Mouse (Mus musculus): ENCODE results near the gene Sgsm1.
"Not testable (repeated sequence)": the region's sequence is repeated elsewhere in the genome, so short reads cannot be mapped to it uniquely, and the experiment has no call there.

The Sgsm1 gene

DNA sequence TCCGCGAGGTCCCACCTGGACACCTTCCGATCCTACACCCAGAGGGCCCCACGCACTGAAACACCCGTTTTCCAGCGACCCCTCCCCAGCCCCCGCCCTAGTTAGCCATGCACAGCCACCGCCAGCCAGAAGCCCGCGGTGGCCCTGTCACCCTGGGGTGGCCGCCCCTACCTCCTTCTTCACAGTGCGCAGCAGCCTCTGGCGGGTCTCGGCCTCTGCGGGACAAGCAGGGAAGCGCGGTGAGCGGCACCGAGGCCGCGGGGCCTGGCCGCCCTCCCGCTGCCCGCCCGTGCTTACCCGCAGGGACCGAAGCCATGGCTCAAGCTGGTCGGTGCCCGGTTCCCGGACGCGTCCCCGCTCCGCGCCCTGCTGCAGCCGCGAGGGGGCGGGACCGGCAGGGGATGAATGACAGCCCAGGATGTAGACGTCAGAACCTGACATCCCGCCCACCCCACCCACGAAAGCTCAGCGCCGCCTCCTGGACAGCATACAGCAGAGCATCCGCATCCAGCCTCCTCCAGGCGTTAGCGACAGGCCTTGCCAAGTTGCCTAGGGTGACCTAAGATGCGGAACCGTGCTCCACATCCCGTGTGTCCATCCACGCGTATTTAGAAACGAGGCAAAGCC, at the start of gene Sgsm1:
Gene Sgsm1, minus strand, starts transcription at position 410 of the 627 bp plus-strand sequence.
- peak; percentile 48 for DNase-seq

DNA sequence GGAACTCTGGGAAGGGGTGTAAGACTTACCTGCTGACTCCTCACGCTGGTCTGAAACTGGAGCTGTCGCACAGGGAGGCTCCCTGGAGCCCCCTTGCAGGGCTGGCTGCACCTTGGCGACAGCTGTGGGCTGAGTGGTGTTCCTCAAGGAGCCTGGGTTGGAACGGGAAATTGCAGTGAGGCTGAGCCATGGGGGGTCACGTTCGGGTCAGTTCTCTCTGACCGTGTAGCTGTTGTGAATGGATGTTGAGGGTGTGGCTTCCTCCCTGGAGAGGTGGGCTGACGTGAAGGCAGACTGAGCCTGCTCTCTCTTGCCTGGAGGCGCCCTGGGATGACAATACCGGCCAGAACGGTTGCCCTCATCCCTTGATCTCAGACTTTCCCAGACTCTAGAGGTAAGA, 48.2 kb upstream of the Sgsm1 start:
- no peak for DNase-seq

DNA sequence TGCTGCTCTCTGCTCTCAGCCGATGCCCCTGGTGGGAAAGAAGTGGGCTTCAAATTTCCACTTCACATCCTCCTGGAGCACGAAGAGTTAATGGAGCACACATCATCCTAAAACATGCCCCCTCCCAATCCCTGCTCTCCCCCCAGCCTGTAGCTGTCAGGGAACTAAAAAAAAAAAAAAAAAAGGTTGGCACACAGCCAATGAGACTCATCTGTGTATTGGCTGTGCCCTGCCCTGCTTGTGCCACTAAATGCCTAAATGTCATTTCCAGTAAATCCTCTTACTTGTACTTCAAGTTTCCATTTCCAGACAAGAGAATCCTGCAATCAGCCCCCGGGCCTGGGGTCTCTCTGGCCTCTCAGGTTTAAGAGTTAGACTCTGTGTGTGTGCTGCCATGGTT, 47.1 kb upstream of the Sgsm1 start:
- no peak for DNase-seq

DNA sequence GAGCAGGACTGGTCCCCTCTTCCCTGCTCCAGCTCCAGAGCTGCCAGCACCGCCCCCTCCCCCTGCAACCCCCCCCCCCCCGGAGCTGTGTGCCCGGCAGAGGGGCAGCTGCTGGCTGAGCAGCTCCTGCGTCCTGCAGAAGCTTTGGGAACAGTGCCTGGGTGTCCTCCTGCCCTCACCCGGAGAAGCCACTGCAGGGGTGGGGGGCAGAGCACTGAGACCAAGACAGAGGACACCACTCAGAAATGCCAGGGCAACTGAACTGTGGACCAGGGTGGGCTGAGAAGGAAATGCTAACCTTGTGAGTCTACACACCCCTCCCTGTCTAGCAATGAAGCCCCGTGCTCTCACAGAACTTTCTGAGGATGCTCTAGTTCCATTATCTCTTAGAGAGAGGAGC, 46.6 kb upstream of the Sgsm1 start, which contains the start of gene Aym1:
Gene Aym1, plus strand, starts transcription at position 109 of the 400 bp plus-strand sequence.
- no peak for DNase-seq

DNA sequence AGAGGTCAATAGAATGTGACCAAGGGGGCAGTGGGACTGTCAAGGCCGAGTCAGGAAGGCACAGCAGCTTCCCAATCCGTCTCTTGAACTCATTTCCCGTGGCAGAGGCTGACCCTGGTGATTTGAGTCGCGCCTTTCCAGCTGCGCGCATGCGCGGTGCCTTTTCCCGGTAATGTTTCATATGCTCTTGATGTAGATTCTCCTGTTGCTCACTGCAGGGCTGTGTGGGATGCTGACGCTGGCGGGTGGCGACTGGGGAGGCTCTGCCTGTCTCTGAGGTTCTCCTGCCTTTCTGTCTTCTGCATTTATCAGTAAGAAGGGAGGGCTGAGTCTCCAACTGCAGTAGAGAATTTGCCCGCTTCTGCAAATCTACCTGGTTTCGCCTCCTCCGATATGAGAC, 43.7 kb upstream of the Sgsm1 start:
- no peak for DNase-seq

DNA sequence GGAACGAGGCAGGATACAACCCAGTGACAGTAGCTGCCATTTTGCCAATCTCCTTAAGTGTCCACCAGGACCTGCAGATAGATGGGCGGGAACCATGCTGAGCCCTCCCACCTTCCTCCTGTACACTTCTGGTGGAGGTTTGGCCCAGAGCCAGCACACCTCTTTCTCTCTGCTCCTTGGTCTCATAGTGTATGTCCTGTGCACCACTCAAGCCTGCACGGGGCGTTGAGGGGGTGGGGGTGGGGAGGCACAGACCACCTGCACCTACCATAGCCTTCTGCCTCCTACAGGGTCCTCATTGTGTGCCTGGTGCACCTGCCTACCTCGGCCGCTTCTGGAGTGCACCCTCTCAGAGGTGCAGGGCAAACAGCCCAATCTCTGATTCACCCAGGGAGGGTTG, 42.0 kb upstream of the Sgsm1 start:
- no peak for DNase-seq

DNA sequence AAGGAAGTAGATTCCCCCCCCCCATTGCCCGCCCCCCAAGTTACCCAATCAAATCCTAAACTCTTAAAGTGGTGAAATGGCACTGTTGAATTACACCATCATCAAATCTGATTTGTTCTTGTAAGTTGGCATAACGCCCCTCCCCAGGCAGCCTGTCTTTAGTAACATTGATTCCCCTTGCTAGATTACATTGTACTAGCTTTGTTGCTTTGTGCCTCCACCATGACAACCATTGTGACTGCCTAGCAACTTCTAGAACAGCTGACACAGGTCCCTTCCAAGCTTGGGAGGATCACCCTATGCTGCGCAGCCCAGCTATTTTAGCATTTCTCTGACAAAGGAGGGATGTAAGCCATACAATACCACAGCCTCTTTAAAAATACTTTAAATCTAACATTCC, 41.2 kb upstream of the Sgsm1 start:
- DNase-seq, result no peak

DNA sequence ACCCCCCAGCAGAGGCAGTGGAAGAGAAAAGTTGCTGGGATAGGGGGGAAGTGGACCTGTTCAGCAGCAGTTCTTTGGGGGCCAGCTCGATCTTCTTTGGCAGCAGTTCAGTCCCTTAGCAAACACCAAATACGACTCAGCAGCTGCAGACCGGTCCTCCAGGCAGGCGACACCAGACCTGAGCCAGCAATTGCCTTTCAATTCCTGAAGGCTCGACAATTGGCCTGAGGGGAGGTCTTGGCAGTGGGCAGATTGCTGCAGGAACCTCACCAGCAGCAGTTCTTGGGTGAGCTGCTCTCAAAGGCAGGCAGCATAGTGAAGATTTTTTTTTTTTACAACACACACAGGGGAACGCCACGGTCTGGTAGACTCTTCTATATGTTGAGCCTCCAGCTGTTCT, 39.2 kb upstream of the Sgsm1 start:
- no peak for DNase-seq

DNA sequence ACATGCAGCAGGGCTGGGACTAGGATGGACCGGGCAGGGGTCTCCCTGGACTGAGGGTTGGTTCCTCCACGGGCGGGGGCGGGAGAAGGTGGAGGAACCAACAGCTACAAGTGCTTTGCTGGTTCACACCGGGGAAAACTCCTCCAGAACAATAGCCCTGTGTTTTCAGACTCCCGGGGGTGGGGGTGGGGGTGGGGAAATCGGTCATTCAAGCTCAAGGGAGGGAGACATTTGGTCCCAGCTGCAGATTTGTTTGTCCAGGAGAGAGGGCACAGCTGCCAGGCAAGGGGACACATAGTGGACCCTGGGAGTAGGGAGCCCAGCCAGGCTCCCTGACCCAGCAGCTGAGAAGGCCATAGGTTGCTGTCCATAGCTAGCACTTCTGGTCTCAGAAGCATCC, 38.6 kb upstream of the Sgsm1 start:
- no peak for DNase-seq

DNA sequence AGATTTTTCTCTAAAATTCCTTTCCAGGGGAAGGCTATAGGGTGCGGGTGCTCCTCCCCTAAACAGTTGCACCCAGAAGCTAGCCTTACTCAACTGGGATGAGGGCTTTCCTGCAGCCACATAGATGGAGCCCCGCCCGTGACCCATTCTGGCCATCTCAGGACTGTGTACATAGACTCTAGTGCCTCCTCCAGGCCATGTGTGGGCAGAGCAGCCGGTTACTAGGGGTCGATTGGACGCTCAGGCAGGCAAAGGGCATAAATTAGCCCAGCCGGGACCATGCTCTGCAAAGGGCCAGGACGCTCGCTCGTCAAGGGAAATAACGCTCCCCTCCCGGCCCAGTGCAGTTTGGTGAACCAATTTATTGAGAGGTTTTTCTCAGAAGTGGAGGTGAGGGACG, 38.0 kb upstream of the Sgsm1 start:
- no peak for DNase-seq

DNA sequence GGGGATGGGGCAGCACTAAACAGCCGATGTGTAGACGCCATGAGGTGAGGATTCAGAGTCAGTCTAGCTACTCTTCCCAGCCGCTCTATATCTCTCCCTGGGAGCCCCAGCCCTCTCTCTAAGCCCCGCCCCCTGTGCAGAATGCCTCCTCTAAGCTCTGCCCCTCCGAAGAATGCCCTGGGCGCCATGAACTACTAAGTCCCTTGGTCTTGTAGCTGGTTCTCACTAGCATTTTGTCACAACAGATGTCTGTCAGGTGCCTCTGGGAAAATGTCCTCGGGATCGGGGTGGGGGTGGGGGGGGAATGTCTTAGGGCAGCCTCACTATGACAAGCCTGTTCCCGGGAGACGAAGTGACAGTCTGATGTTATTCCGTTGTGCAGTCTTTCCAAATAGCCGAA, 37.0 kb upstream of the Sgsm1 start:
- no peak for DNase-seq

DNA sequence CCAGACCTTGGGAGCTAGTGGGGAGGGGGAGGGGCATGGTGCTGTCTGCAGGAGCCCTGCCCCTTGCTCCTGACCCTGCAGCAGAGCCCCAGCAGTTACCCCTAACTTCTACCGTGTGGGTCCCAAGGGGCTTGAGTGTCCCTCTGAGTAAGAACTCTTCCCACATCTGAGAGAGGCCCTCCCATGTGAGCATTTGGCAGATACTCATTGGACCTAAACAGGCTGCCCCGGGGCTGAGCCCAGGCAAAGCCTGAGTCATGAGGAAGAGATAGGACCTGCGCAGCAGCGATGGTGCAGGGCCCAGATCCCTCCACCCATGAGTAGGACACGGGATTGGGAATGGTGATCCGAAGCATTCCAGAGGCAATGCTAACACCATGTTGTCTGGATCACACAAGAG, 36.1 kb upstream of the Sgsm1 start:
- not testable (repeated sequence) for DNase-seq

DNA sequence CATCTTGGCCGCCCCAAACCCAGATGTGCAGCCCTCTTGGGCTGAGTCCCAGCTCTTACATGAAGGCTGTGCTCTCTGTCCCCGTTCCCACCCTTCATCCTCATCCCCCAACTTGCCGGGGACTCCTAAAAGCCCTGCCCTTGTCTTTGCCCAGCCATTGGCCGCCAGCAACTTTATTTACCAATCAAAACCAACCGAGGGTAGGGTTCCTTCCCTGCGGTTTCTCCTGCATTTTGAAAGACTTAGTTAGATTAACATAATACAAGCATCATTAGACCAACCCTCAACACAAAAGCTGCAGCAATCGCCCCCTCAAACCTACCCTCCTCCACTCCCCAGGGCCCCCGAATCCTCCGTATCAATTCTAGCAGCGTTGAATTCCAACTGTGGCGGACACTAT, 35.2 kb upstream of the Sgsm1 start:
- no peak for DNase-seq

DNA sequence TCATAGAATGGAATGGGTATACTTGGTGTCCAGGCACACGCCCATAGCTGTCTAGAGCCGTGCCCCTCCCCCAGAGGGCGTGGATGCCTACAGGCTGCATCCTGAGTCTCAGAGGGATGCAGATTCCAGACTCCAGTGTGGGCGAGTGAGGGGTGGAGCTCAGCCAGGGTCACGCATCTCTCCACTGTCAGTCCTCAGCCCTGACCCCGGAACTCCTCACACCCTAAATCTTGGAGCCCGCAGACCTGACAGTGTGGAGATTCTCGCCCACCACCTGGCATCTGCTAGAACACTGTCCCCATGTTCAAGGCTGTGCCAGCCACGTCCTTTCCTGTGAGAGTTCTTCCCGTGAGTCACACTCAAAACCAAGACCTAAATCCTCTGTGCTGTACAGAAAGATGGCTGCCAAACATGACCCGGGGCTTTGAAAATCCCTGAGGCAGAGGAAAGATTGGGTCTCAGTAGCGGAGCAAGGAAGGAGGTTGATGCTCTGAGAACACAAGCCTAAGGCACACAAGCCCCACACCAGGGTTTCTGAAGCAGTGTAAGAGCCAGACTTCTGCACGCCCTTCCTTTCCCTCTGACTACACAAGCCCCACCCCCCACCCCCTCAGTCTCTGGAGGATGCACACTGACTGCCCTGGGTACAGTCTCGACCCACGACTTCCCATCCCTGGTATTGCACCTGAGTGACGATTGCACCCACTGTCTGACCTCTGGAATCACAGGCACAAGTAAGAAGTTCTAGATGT, 34.2 kb upstream of the Sgsm1 start:
- no peak for DNase-seq

DNA sequence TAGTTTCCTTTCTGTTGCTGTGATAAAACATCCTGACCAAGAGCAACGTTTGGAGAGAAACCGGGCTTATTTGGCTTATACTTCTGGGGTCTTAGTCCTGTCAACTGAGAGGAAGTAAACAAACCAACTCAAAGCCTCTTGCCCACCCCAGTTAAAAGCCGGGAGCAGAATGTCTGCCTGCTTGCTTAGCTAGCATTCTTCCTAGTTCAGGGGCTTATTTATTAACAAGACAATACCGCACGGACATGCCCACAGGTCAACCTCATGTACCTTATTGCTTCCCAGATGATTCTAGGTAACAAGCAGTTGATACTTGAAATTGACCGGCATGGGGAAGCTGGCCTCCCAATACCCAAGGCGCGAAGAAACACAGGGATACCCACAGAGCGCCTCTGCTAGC, 25.7 kb upstream of the Sgsm1 start:
- no peak for DNase-seq

DNA sequence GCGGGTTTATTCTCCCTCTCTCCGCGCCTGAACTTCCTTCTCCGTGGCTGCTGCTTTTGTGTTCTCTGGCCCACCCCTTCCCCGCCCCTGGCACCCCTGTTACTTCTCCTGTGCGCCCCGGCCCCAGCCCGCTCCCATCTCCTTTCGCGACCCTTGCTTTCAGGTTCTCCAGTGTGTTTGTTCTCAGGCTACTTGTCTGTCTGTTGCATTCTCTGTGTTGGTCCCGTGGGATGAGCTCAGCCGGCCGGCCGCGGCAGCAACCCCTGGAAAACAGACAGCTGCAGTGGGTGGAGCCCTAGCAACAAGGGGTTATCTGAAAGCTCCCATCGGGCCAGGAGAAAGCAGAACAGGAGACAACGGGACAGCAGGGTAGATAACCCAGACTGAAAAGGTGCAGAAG, 25.1 kb upstream of the Sgsm1 start:
- no peak for DNase-seq

DNA sequence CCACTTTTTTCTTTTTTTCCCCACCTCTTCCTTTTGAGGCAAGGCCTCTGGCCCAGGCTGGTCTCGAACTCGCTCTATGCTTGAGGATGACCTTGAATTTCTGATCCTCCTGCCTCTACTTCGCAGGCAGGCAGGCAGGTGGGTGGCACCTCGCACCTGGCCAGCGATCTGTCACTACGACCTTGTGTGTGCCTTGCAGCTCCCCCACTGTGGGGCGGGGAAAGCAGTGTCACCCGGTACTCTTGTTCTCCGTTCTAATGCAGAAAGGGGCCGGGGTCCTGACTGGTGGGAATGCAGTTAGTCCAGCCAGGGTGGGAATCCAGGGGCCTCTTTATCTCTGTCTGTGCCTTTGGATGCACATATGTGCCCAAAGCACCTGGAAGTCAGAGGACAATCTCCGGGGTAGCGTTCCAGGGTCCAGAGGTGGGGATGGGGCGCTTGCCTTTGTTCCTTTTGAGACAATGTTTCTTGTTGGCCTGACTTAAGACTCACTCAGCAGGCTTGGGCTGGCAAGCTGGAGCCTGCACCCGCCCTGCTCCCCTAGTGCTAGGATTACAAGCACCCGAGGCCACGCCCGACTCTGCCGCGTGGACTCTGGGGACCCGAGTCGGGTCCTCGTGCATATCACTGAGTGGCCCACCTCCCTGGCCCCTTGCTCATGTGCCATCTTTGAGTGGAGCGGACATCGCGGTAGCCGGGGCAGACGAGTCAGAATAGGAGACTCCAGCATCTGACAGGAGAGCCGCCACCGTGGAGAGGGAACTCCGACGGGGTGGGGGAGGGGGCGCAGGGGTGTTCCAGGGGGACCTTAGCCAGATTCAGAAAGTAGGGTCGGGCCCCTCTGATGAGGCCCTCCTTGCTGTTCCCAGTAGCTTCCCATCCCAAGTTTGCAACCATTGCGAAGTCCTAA, 24.3 kb upstream of the Sgsm1 start:
- DNase-seq, result no peak

DNA sequence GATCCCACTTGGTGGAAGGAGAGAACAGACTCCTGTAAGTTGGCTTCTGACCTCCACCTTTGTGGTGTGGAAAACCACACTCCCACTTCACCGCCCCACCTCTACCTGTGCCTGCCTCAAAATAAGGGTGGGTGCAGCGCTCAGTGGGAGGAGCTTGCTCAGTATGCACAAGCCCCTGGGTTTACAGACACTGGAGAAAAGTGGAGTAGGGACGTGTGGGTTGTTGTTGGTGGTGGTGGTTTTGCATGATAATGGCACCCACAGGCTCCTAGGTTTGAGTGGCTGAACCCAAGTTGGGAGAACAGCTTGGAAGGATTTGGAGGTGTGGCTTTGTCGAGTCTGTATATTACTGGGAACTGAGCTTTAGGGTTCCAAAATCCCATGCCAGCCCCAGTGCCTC, 22.3 kb upstream of the Sgsm1 start:
- no peak for DNase-seq

DNA sequence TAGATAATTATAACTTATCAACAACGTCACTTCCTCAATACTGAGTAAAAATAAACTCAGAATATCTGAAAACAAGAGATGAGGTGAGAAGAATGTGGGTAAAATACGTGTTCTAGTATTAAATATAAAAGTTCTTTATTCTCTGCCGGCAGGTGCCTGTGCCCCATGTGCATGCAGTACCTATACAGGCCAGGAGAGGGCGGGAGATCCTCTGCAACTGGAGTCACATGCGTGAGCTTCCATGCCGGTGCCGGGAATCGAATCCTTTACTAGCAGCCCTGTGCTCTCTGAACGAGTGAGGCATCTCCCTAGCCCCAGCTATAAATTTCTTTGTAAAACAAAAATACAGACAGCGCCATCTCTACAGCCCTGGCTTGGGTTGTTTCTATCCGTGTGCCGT, 21.7 kb upstream of the Sgsm1 start:
- DNase-seq, result peak; percentile 43

DNA sequence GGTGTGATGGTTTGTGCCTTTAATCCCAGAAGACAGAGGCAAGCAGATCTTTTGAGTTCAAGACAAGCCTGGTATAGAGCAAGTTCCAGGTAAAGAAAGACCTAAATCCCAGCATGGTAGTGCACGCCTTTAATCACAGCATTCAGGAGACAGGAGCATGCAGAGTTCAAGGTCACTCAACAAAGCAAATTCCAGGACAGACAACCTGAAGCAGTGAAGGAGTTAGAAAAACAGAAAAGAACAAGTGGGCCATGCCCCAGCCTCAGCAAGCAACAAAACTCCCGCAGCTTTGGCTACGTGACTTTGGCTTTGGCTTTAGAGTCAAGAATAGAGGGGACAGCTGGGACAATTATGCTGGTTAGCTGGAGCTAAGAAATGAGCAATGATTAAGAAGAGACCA, 19.6 kb upstream of the Sgsm1 start:
- DNase-seq, result no peak

DNA sequence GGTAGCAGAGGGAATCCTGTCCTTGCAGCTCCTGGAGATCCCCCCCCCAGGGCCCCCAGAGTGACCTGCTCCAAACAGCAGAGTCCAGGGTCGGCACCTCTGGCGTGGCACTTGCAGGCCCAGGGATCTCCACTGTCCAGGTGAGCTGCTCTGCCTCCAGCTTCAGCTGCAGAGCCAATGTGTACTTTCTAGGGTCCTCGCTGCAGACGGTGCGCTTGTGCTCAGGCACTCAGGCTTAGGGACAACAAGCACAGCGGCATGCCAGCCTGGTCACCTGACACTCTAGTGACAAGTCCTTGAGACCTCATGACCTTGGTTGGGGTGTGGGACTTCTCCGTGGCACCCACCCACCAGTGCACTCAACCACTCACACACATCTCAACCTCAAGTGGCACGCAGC, 18.9 kb upstream of the Sgsm1 start:
- DNase-seq, result no peak

DNA sequence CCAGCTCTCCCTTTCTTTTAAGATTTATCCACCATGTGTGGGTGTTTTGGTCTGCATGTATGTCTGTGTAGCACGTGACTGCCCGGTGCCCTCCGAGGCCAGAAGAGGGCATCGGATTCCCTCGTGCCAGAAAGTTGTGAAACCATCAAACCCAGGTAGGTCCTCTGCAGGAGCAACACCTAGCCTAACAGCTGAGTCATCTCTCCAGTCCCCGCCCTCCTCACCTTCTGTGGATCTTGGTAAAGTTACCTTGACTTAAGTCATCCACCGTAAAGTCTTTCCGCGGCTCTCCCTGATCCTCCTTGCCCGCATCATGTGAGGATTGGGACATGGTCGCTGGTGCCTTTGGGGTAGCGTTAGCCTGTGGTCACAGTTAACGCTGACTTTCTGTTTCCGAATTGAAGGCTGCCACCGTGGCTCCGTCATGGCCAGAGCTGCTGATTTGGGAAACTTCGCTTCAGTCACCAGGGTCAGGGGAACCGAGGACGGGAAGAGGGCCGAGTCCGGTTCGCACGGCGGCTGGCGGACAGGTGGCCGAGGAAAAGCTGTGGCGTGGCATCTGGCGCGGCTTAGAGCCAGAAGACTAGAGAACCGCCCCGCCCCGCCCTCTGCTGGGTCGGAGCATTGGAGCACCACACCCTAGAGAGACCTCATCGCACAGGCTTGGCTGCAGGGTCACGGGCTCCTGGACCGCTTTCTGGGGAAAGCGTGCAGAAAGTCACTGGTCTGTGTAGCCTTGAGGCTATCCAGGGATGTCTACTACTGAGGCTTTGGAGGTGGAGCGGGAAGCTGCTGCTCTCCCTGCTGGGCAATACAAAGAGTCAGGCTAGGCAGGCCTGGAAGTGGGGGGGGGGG, 13.4 kb upstream of the Sgsm1 start:
- DNase-seq, result no peak

DNA sequence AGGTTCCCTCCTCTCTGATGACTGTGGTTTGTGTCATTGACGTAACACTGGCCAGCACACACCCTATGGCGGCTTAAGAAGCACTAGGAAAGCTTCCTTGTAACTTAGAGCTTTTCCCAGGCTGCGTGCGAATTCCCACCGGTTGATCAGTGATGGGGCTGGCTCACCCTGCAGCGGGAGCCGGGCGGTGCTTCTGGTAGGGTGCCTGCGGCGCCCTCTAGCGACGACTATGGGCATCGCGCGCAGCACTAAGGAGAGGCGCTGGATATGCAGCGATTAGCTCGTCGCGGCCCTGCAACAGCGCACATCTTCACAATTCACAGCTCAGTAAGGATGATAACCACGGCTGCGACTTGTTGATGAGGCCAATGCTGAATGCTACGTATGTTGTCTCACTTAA, 3.4 kb upstream of the Sgsm1 start:
- peak; percentile 32 for DNase-seq

All from thymus, postnatal 14 days (tissue).